Mouse (Mus musculus) cortical plate, adult 2 months (tissue): ENCODE results near the gene Olfr1341.

Experiments used
- CTCF ChIP-seq: fragments of 200-500 bp; IDR thresholded peaks from 2 replicates; pipeline ENCODE4 v1.5.1; 2011; ENCODE audit warnings: mild to moderate bottlenecking, control low read depth, low read length; ENCODE audit not compliant: insufficient read depth; ENCODE audit errors: extremely low read depth
- POLR2A ChIP-seq: fragments of 200-500 bp; IDR thresholded peaks from 2 replicates; pipeline ENCODE4 v1.6.1; 2011; ENCODE audit warnings: mild to moderate bottlenecking, low read length, control low read depth; ENCODE audit not compliant: insufficient read depth; ENCODE audit errors: extremely low read depth

DNA sequence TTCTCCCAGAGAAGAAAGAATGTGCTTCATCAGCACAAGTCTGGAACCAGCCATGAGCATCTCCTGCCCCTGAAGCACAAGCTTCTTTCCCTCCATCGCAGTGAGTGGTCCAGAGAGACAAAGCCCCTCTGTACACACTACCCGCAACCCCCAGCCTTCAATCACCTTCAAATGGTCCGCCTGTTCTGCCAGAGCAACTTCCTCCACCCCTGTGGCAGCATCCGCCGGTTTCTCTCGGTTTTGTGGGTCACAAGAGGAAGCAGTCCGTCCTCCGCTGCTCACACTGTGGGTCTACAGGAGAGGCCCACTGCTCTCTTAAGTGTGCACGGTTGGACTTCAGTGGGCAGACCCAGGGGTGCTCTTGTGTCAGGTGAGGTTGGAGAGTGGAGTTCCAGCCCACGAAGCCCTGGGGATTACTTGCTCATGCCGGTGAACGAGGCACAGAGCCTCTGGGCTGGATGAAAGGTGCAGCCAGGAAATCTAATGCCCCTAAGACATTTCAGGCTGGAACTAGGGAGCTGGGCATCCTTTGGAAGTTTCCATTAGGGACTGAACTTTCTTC lies 10.8 kb upstream of the Olfr1341 start, which contains the start of gene Olfr1342:
- no peak for TF ChIP-seq CTCF
- no peak for TF ChIP-seq POLR2A
